Mouse (Mus musculus): Measurements from ENCODE around the gene Lrrc73.

DNA sequence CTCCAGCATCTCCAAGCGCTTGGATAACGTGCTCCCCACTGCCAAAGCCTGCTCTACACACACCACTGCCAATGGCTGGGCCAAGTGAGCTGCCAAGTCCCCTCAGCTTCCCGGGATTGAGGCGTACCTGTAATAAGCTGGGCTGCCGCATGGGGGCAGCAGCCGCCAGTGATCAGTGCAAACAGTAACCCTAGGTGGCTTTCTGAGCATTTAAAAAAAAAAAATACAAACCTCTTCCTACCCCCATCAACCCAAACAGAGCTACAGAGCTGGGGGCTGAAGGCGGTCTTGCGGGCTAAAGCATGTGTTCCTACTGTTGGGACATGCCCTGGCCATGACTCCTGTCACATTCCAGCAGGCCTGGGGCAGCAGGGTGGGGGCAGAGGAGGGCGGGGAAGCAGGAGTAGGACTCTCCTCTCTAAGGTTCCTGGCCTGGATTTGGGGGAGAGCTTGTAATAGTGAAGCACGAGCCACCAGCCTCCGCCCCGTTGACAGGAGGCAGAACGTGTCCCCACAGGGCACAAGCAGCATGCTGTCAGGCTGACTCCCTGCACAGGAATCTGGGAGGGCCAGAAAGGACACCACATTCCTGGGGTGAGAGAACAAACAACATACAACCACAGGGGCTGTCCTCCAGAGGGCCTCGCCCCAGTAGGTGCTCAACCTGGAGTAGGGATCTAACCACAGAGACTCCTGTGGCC lies 12.7 kb downstream of the Lrrc73 start:
- peak; percentile 91 for TF ChIP-seq CTCF (IDR thresholded peaks at IDR 0.05; ENCODE audit: low read depth)
- no peak for TF ChIP-seq EP300 (IDR thresholded peaks at IDR 0.05; ENCODE audit: low read depth)
